Mouse (Mus musculus): ENCODE measurements around the gene Iqck. TPM values are rescaled to one million over a fixed set of nuclear protein-coding genes. Genes with fewer than 3 reads are reported as not detected.

Iqck gene
- polyA plus RNA-seq, 1 experiment from 2014 or later: 4.5 TPM

DNA sequence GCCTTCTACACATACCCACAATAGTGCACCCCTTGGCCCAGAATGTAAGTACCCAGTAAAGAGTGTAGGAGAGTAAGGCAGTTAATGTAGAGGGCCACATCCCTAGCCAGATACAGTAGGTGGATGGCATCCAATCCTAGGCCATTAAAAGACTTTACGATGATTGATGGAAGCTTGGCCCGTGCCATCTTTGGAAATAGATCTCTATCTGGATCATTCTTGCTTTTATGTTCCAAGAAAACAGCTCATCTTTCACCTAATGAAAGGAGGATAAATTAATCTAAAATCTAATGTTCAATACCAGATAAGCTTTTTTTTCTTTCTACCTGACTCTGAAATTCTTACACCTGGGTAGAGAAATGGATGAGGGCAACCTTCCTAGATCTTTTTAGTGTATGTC, 55.6 kb downstream of the Iqck start:
- ATAC-seq: no peak
- ChIA-PET CTCF (interaction anchor here (0.7 to 4.3 kb wide), 4 partner anchors 9 to 145 kb away, joined by 3 to 19 read pairs (median 3); no protein-coding TSS in a partner anchor), POLR2A (interaction anchor here (0.8 to 1.7 kb wide), 3 partner anchors 19 to 78 kb away, joined by 3 to 4 read pairs (median 4); partner anchors contain the start of gene Iqck)
- DNase-seq (ENCODE audit: low read depth, low spot score): no peak
- in situ Hi-C loops (cut with MboI; ENCODE audit: low pct_unique_long_range_greater_than_20kb): no loop called here
- no peak for TF ChIP-seq CTCF (IDR thresholded peaks at IDR 0.05)
- H3K27me3 ChIP-seq: no peaks in the 10 kb centered on the region

DNA sequence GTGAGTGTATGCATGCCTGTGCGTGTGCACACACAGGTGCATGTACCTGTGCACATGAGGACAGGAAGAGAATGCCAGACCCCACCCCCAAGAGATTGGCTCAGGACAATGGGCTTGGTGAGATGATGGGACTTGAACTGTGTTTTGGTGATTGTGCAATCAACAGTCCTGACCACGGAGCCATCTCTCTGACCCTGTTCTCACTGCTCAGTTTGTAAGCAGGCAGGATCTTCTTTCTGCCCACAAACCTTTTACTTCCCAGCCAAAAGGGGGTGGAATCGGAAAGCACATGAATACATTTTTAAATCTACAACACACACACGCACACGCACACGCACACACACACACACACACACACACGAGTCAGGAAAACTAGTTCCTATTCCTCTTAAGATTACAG, 56.0 kb downstream of the Iqck start:
- in situ Hi-C loops (cut with MboI; ENCODE audit: low pct_unique_long_range_greater_than_20kb): no loop called here
- CTCF ChIA-PET: interaction anchor here (1.4 to 4.3 kb wide), 2 partner anchors 8 to 146 kb away, joined by 3 to 19 read pairs; no protein-coding TSS in a partner anchor
- ATAC-seq: no peak
- no peak for TF ChIP-seq CTCF (IDR thresholded peaks at IDR 0.05)
- DNase-seq (ENCODE audit: low read depth, low spot score): no peak
- no peaks in the 10 kb centered on the region for H3K27me3 ChIP-seq
- POLR2A ChIA-PET: interaction anchor here (0.8 to 1.7 kb wide), 3 partner anchors 18 to 78 kb away, joined by 3 to 4 read pairs (median 4); partner anchors contain the start of gene Iqck

DNA sequence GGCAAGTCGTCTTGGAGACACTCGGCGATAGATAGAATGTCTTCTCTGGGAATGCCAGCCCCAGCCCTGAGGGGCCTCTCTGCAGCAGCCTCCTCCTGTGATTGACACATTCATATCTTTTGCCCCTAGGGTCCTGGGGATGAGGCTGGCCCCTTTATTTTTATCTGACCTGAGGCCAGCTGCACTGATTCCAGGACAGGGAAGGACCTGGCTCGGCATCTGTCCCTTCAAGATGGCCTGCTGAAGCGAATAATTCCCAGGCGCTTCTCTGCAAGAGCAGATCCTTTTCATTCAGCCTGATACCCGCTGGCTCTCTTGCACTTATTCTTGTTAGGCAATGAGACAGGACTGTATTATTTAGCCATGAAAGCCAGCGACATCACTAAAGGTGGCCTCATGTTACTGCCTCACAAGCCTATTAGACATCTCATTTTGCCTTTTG, 56.5 kb downstream of the Iqck start:
- POLR2A ChIA-PET: interaction anchor here (0.6 kb wide), 1 partner anchor 51 kb away, joined by 5 read pairs; no protein-coding TSS in a partner anchor
- no peak for TF ChIP-seq CTCF (IDR thresholded peaks at IDR 0.05)
- ATAC-seq (no peak), DNase-seq (ENCODE audit: low read depth, low spot score) (no peak)
- CTCF ChIA-PET: interaction anchor here (4.3 kb wide), 1 partner anchor 8 kb away, joined by 19 read pairs; no protein-coding TSS in a partner anchor
- in situ Hi-C loops (cut with MboI; ENCODE audit: low pct_unique_long_range_greater_than_20kb): no loop called here
- no peaks in the 10 kb centered on the region for H3K27me3 ChIP-seq

DNA sequence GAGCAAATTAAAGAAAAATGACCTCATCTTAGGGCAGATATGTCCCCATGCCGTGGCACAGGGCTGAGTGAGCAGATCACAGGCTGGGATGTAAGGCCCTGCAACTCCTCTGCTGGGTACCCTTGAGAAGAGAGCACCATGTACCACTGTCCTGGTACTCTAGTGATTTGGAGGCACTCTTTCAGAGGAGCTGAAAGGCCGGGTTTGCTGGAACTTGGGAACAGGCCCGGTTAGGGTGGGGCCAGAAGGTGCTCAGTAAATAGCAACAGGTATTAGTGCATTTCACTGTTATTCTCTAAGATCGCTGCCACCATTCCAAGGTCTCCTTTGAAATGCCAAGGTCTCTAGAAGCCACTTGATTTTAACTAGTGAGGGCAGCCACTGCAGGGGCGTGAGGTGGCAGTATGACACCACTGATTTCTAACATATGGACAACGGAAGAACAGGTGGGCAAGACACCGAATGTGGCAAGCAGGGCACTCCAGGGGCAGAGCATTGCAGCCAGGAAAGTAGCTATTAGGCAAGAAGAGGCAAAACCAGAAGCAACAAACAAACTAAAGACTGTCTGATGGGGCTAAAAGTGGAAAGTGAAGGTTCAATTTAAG, 59.1 kb downstream of the Iqck start:
- in situ Hi-C loops (cut with MboI; ENCODE audit: low pct_unique_long_range_greater_than_20kb): no loop called here
- ChIA-PET CTCF (interaction anchor here (1.0 kb wide), 1 partner anchor 9 kb away, joined by 4 read pairs; no protein-coding TSS in a partner anchor), POLR2A (no interaction called here)
- DNase-seq (ENCODE audit: low read depth, low spot score): no peak
- ATAC-seq: no peak
- TF ChIP-seq CTCF (IDR thresholded peaks at IDR 0.05): no peak
- no peaks in the 10 kb centered on the region for H3K27me3 ChIP-seq

DNA sequence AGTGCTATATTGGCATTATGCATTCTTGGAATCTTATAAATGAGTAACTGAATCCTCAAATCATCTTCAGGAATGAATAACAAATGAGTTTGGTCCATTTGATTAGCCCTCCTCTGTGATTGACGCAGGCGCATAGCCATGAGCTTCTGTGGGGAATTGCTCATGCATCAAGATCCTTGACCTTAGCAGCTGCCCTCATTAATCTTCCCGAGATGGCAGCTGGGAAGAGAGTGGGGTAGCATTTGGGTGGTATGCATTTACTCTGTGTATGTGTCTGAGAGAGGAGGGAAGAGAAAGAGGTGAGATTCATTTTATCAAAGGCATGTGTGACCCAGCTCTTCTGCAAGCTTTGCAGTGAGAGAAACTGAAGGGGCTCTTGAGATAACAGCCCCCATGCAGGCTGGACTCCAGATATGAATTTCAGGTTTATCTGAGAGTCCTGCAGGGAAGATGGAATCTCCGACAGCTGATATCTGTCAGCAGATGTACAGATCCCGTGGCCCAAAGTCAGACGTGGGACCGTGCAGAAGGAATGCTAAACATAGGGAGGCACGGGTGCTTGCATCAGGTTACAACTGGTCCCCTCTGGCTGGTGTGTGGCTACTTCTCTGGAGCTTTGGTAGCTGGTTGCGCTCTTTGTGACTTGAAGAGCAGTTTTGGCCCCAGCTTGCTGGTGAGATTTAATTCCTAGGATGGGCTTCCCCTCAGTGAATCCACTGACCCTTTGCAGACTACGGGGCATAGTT, 63.9 kb downstream of the Iqck start:
- in situ Hi-C loops (cut with MboI; ENCODE audit: low pct_unique_long_range_greater_than_20kb): no loop called here
- ATAC-seq (no peak), DNase-seq (ENCODE audit: low read depth, low spot score) (no peak)
- TF ChIP-seq CTCF (IDR thresholded peaks at IDR 0.05): no peak
- ChIA-PET POLR2A (interaction anchor here (0.7 kb wide), 1 partner anchor 27 kb away, joined by 3 read pairs; no protein-coding TSS in a partner anchor), CTCF (interaction anchor here (0.7 to 3.5 kb wide), 6 partner anchors 9 to 39 kb away, joined by 3 to 19 read pairs (median 4); no protein-coding TSS in a partner anchor)
- no peaks in the 10 kb centered on the region for H3K27me3 ChIP-seq

DNA sequence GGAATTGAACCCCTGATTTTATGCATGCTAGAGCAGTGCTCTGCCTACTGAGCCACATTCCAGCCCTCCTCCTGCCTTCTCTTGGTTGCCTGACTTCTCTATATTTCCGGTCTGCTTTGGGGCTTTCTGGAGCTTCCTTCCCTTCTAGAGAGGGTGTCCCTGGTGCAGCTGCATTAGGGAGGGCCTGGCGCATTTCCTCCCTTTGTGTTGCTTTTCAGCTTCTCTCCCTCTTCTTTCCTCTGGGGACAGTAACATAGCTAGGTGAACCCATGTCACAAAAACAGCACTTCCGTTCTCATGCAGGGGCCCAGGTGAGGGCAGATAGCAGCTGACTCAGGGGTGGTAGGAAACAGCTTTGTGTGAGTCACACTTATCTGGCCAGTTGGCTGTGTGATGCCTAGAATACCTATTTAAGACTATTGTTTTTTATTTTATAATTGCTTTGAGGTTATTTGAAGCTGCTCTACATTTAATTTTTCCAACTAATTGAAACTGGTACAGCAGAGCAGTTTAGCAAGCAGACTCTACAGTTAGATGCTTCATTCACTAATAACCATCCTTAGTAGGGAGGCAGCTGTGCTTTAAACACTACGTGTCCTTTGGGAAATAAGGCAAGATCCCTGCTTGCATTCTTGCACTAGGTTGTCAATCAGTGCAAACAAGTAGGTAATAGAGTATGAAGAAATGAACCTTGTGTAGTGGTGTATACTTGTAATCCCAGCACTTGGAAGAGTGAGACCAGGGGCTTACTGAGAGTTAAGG, 67.1 kb downstream of the Iqck start:
- in situ Hi-C loops (cut with MboI; ENCODE audit: low pct_unique_long_range_greater_than_20kb): no loop called here
- DNase-seq (ENCODE audit: low read depth, low spot score) (no peak), ATAC-seq (no peak)
- no peak for TF ChIP-seq CTCF (IDR thresholded peaks at IDR 0.05)
- ChIA-PET CTCF (interaction anchor here (1.2 to 1.6 kb wide), 3 partner anchors 8 to 30 kb away, joined by 3 to 4 read pairs (median 3); no protein-coding TSS in a partner anchor), POLR2A (no interaction called here)
- H3K27me3 ChIP-seq: no peaks in the 10 kb centered on the region

DNA sequence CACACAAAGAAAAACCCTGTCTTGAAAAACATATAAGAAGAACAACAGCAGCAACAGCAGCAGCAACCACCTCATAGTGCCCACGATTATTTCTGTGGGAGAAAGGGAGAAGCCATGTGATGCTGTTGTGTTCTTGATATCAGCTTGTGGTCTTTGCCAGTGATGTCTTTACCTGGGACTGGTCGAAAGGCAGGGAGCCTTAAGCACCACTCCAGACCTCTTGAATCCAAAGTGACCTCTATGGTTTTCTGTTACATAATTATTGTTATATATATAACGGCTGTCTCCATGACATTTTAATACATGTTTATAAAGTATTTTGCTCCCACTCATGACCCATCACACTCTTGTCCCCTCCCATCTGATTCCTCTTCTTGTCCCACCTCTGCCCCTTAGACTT, 70.0 kb downstream of the Iqck start:
- DNase-seq (ENCODE audit: low read depth, low spot score) (no peak), ATAC-seq (no peak)
- ChIA-PET POLR2A (interaction anchor here (1.4 kb wide), 1 partner anchor 71 kb away, joined by 3 read pairs; the partner anchor contains the start of gene Iqck), CTCF (interaction anchor here (1.0 kb wide), 1 partner anchor 46 kb away, joined by 3 read pairs; no protein-coding TSS in a partner anchor)
- in situ Hi-C loops (cut with MboI; ENCODE audit: low pct_unique_long_range_greater_than_20kb): no loop called here
- no peak for TF ChIP-seq CTCF (IDR thresholded peaks at IDR 0.05)
- no peaks in the 10 kb centered on the region for H3K27me3 ChIP-seq

DNA sequence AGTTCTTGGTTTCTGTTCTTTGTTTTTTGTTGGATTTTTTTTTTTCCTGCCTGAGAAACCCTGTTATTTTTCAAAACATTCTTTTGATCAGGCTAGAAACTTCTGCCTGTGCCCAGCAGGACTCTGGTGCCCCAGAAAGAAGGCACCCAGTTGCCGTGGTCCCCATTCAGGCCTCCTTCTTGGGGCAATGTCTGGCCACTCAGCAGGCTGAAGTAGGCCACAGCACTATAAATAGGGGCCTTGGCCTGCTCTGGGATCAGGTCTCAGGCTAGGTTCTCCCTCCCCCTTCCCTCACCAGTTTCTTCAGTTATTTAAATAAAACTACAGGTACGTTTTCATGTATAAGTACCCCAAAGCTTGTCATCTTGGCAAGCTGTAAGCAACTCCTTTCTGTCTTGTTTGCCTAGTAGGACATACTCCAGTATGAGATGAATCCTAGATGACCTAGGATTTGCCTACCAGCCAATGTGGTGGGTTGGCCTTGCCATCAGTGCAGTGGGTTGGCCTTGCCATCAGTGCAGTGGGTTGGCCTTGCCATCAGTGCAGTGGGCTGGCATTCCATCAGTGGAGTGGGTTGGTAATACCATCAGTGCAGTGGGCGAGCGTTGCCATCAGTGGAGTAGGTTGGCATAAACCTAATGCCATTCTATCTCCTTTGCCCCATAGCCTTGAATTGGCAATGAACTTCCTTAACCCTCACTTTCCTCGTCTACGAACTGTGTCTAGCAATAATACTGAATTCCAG, 71.1 kb downstream of the Iqck start:
- no peak for TF ChIP-seq CTCF (IDR thresholded peaks at IDR 0.05)
- DNase-seq (ENCODE audit: low read depth, low spot score) (no peak), ATAC-seq (no peak)
- ChIA-PET CTCF (interaction anchor here (1.0 kb wide), 1 partner anchor 47 kb away, joined by 3 read pairs; no protein-coding TSS in a partner anchor), POLR2A (interaction anchor here (1.4 kb wide), 1 partner anchor 72 kb away, joined by 3 read pairs; the partner anchor contains the start of gene Iqck)
- no peaks in the 10 kb centered on the region for H3K27me3 ChIP-seq
- in situ Hi-C loops (cut with MboI; ENCODE audit: low pct_unique_long_range_greater_than_20kb): no loop called here

DNA sequence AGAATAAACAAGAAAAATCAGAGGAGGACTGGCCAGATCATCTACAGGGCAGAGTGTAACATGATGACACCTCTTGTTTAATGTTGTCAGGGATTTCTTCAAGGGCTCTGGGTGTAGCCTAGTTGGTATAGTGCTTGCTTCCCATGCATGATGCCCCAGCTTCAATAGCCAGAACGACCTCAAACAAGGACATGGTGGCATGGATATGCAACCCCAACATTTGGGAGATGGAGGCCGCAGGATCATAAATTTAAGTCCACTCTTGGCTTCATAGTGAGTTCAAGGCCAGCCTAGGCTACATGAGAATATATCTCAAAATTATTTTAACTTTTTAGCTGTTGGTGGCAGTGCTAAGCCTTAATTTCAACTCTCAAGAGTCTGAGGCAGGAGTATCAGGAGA, 71.7 kb downstream of the Iqck start:
- in situ Hi-C loops (cut with MboI; ENCODE audit: low pct_unique_long_range_greater_than_20kb): no loop called here
- DNase-seq (ENCODE audit: low read depth, low spot score) (no peak), ATAC-seq (no peak)
- no peak for TF ChIP-seq CTCF (IDR thresholded peaks at IDR 0.05)
- POLR2A ChIA-PET: interaction anchor here (1.4 kb wide), 1 partner anchor 72 kb away, joined by 3 read pairs; the partner anchor contains the start of gene Iqck
- CTCF ChIA-PET: interaction anchor here (1.1 to 1.9 kb wide), 3 partner anchors 8 to 17 kb away, joined by 3 to 8 read pairs (median 4); no protein-coding TSS in a partner anchor
- no peaks in the 10 kb centered on the region for H3K27me3 ChIP-seq
